Mouse (Mus musculus) liver, adult 2 months (tissue): ENCODE data around the gene Cmklr1.

Experiments used
- CTCF ChIP-seq: fragments of 200-500 bp; IDR thresholded peaks from 2 replicates; pipeline ENCODE4 v1.5.1; 2011; ENCODE audit warnings: low read depth, low read length, control low read depth
- POLR2A ChIP-seq: fragments of 200-500 bp; IDR thresholded peaks from 2 replicates; pipeline ENCODE4 v1.6.1; 2011; ENCODE audit warnings: low read length, control low read depth; ENCODE audit not compliant: insufficient read depth; ENCODE audit errors: extremely low read depth

DNA sequence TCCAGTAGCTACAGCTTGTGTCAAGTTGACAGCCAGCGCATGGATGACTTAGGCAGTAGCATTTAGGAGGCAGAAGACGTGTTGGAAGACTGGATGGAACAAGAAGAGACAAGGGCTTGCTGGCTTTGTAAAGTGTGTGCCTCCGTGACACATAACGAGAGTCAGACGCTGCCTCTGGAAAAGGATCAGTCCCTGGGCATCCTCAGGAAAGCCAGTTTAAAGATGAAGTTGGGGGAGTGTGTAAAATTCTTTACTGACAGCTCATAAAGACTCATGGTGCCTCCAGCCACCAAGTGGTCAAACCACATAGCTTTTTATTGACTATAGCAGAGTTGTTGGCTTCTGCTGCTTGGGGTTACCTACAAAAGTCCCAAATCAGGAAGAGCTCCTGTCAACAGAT is 35.2 kb upstream of the Cmklr1 start:
- TF ChIP-seq CTCF (no peak), POLR2A (no peak)
